Mouse (Mus musculus): ENCODE measurements around the gene Vamp2. TPM values are rescaled to one million over a fixed set of nuclear protein-coding genes. Genes with fewer than 3 reads are reported as not detected.

Vamp2 gene
- polyA plus RNA-seq, 1 experiment from 2014 or later = 50.6 TPM

DNA sequence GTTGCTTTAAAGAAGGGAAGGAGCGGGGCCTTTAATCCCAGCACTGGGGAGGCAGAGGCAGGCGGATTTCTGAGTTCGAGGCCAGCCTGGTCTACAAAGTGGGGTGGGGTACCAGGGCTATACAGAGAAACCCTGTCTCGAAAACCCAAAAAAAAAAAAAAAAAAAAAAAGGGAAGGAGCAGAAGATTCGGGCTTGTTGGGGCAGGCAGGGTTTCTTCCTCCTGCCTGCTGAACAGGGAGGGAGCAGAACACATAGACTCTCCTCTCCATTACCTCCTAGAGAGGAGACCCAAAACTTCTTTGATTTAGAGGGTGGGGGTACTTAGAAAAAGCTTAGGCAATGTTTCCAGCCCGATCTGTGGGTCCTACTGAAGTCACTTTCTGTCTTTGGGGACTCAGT, 47.1 kb downstream of the Vamp2 start:
- no peaks in the 10 kb centered on the region for H3K27me3 ChIP-seq (replicated peaks; ENCODE audit: insufficient read depth, low read length)
- H3K27ac ChIP-seq (ENCODE audit: low read length) = no peak overlapping the region
- H3K4me3 ChIP-seq (ENCODE audit: low read depth, low read length) = no peak overlapping the region
- 95% methylated on average over 6 of the region's 6 CpGs for WGBS
- H3K9ac ChIP-seq (replicated peaks; ENCODE audit: low read depth) = no peak overlapping the region
- H3K9me3 ChIP-seq (ENCODE audit: low read length) = no peaks in the 10 kb centered on the region
- no peak overlapping the region for H3K4me2 ChIP-seq (replicated peaks; ENCODE audit: low read depth, low read length)
- peaks cover 11% of the 10 kb centered on the region for H3K4me1 ChIP-seq (ENCODE audit: insufficient read depth, low read depth, low read length)
- no peak for TF ChIP-seq EP300 (IDR thresholded peaks at IDR 0.05)
- DNase-seq (ENCODE audit: low spot score) = no peak
- H3K36me3 ChIP-seq (ENCODE audit: insufficient read depth, low read length) = no peaks in the 10 kb centered on the region
- ATAC-seq = no peak

Other genes starting within 250 kb of the Vamp2 start
- gene Ndel1, start 216.6 kb upstream of the Vamp2 start, polyA plus RNA-seq (2015; fragmentation: Nextera tagmentation; extraction: Ambion mirVana) = 79.1 and 85.4 TPM in 2 replicates
- 0.16 and 0.19 TPM in 2 replicates for gene Rnf222, start 199.9 kb upstream of the Vamp2 start, polyA plus RNA-seq (2015; fragmentation: Nextera tagmentation; extraction: Ambion mirVana)
- gene Rpl26, start 186.9 kb upstream of the Vamp2 start, polyA plus RNA-seq (2015; fragmentation: Nextera tagmentation; extraction: Ambion mirVana) = 741 and 807 TPM in 2 replicates
- gene Odf4, start 161.4 kb upstream of the Vamp2 start, polyA plus RNA-seq (2015; fragmentation: Nextera tagmentation; extraction: Ambion mirVana) = not detected in 2 replicates
- gene Arhgef15, start 131.0 kb upstream of the Vamp2 start, polyA plus RNA-seq (2015; fragmentation: Nextera tagmentation; extraction: Ambion mirVana) = 24.2 and 30.7 TPM in 2 replicates
- gene Slc25a35, start 120.4 kb upstream of the Vamp2 start, polyA plus RNA-seq (2015; fragmentation: Nextera tagmentation; extraction: Ambion mirVana) = 4.3 and 5.5 TPM in 2 replicates
- gene Rangrf, start 113.3 kb upstream of the Vamp2 start, polyA plus RNA-seq (2015; fragmentation: Nextera tagmentation; extraction: Ambion mirVana) = 16.0 and 18.3 TPM in 2 replicates
- gene Pfas, start 80.0 kb upstream of the Vamp2 start, polyA plus RNA-seq (2015; fragmentation: Nextera tagmentation; extraction: Ambion mirVana) = 7.0 and 9.0 TPM in 2 replicates
- gene Ctc1, start 72.6 kb upstream of the Vamp2 start, polyA plus RNA-seq (2015; fragmentation: Nextera tagmentation; extraction: Ambion mirVana) = 12.2 and 12.3 TPM in 2 replicates
- gene Aurkb, start 42.8 kb upstream of the Vamp2 start, polyA plus RNA-seq (2015; fragmentation: Nextera tagmentation; extraction: Ambion mirVana) = 6.5 and 9.1 TPM in 2 replicates
- gene Borcs6, start 28.8 kb upstream of the Vamp2 start, polyA plus RNA-seq (2015; fragmentation: Nextera tagmentation; extraction: Ambion mirVana) = 20.1 and 21.9 TPM in 2 replicates
- 62.9 and 70.0 TPM in 2 replicates for gene Tmem107, start 17.7 kb upstream of the Vamp2 start, polyA plus RNA-seq (2015; fragmentation: Nextera tagmentation; extraction: Ambion mirVana)
- gene Per1, start 6.7 kb downstream of the Vamp2 start, polyA plus RNA-seq (2015; fragmentation: Nextera tagmentation; extraction: Ambion mirVana) = 16.6 and 30.0 TPM in 2 replicates
- gene Hes7, start 31.9 kb downstream of the Vamp2 start, polyA plus RNA-seq (2015; fragmentation: Nextera tagmentation; extraction: Ambion mirVana) = 0.38 and 0.49 TPM in 2 replicates
- 0.42 and 0.50 TPM in 2 replicates for gene 9130213A22Rik, start 34.1 kb downstream of the Vamp2 start, polyA plus RNA-seq (2015; fragmentation: Nextera tagmentation; extraction: Ambion mirVana)
- 0.13 and 0.44 TPM in 2 replicates for gene Aloxe3, start 37.4 kb downstream of the Vamp2 start, polyA plus RNA-seq (2015; fragmentation: Nextera tagmentation; extraction: Ambion mirVana)
- not detected in 2 replicates for gene Alox12b, start 68.5 kb downstream of the Vamp2 start, polyA plus RNA-seq (2015; fragmentation: Nextera tagmentation; extraction: Ambion mirVana)
- gene Alox8, start 109.4 kb downstream of the Vamp2 start, polyA plus RNA-seq (2015; fragmentation: Nextera tagmentation; extraction: Ambion mirVana) = 0.04 and 0.08 TPM in 2 replicates
- gene Gucy2e, start 148.5 kb downstream of the Vamp2 start, polyA plus RNA-seq (2015; fragmentation: Nextera tagmentation; extraction: Ambion mirVana) = 0.04 TPM in 1 of 2 replicates, not detected in the other
- gene Cntrob, start 235.3 kb downstream of the Vamp2 start, polyA plus RNA-seq (2015; fragmentation: Nextera tagmentation; extraction: Ambion mirVana) = 5.0 and 5.5 TPM in 2 replicates
- 109 TPM in 2 replicates for gene Trappc1, start 235.5 kb downstream of the Vamp2 start, polyA plus RNA-seq (2015; fragmentation: Nextera tagmentation; extraction: Ambion mirVana)
- 0.86 and 0.93 TPM in 2 replicates for gene Kcnab3, start 237.8 kb downstream of the Vamp2 start, polyA plus RNA-seq (2015; fragmentation: Nextera tagmentation; extraction: Ambion mirVana)